Mouse (Mus musculus): ENCODE data around the gene Parvb.
A peak's percentile ranks its signal among the peaks of the same experiment; 100 is the strongest.

Gene Parvb

GRCm38 (mm10) chr15:84231721-84232561, at the start of gene Parvb:
TSS of gene Parvb (plus strand) at chr15:84232043.
- peak; percentile 42 for DNase-seq (ENCODE audit: low spot score)

- no peak for DNase-seq (ENCODE audit: low spot score)
Observed at GRCm38 (mm10) chr15:84183967-84184366, 47.9 kb upstream of the Parvb start.

- DNase-seq (ENCODE audit: low spot score) = no peak
Observed at GRCm38 (mm10) chr15:84186196-84186595, 45.6 kb upstream of the Parvb start.

GRCm38 (mm10) chr15:84188887-84189530, 42.8 kb upstream of the Parvb start:
- DNase-seq (ENCODE audit: low spot score) = no peak

GRCm38 (mm10) chr15:84189881-84190280, 42.0 kb upstream of the Parvb start:
- no peak for DNase-seq (ENCODE audit: low spot score)

- DNase-seq (ENCODE audit: low spot score) = no peak
Observed at GRCm38 (mm10) chr15:84191724-84192057, 40.2 kb upstream of the Parvb start.

GRCm38 (mm10) chr15:84192058-84192791, 39.6 kb upstream of the Parvb start, which contains the start of gene Samm50:
TSS of gene Samm50 (plus strand) at chr15:84192241.
- DNase-seq (ENCODE audit: low spot score) = peak; percentile 93

GRCm38 (mm10) chr15:84196486-84197165, 35.2 kb upstream of the Parvb start:
- no peak for DNase-seq (ENCODE audit: low spot score)

- no peak for DNase-seq (ENCODE audit: low spot score)
Observed at GRCm38 (mm10) chr15:84207327-84207726, 24.5 kb upstream of the Parvb start.

- DNase-seq (ENCODE audit: low spot score) = peak; percentile 84
Observed at GRCm38 (mm10) chr15:84209517-84210412, 22.1 kb upstream of the Parvb start.

- DNase-seq (ENCODE audit: low spot score) = no peak
Observed at GRCm38 (mm10) chr15:84210461-84210860, 21.4 kb upstream of the Parvb start.

GRCm38 (mm10) chr15:84210941-84211340, 20.9 kb upstream of the Parvb start:
- DNase-seq (ENCODE audit: low spot score) = no peak

GRCm38 (mm10) chr15:84211564-84211963, 20.3 kb upstream of the Parvb start:
- no peak for DNase-seq (ENCODE audit: low spot score)

GRCm38 (mm10) chr15:84212031-84212755, 19.6 kb upstream of the Parvb start:
- peak; percentile 88 for DNase-seq (ENCODE audit: low spot score)

- DNase-seq (ENCODE audit: low spot score) = no peak
Observed at GRCm38 (mm10) chr15:84212756-84213105, 19.1 kb upstream of the Parvb start.

- no peak for DNase-seq (ENCODE audit: low spot score)
Observed at GRCm38 (mm10) chr15:84213162-84213739, 18.6 kb upstream of the Parvb start.

- no peak for DNase-seq (ENCODE audit: low spot score)
Observed at GRCm38 (mm10) chr15:84214476-84214875, 17.4 kb upstream of the Parvb start.

GRCm38 (mm10) chr15:84215273-84215672, 16.6 kb upstream of the Parvb start:
- no peak for DNase-seq (ENCODE audit: low spot score)

GRCm38 (mm10) chr15:84216026-84216425, 15.8 kb upstream of the Parvb start:
- DNase-seq (ENCODE audit: low spot score) = no peak

- no peak for DNase-seq (ENCODE audit: low spot score)
Observed at GRCm38 (mm10) chr15:84216461-84217084, 15.3 kb upstream of the Parvb start.

Data from c-Kit-positive CD71-positive TER-119-positive erythroid progenitor cells, embryonic 14.5 days (primary cell).